Mouse (Mus musculus) cerebellum, adult 2 months (tissue): Measurements from ENCODE around the gene Rph3a.

ENCODE experiments used
- CTCF ChIP-seq: fragments of 200-500 bp; IDR thresholded peaks from 2 replicates; pipeline ENCODE4 v1.5.1; 2011; ENCODE audit warnings: low read depth, mild to moderate bottlenecking, control low read depth, low read length, moderate library complexity, borderline replicate concordance; ENCODE audit not compliant: insufficient read depth
- POLR2A ChIP-seq: fragments of 200-500 bp; IDR thresholded peaks from 2 replicates; pipeline ENCODE4 v1.6.1; 2011; ENCODE audit warnings: low read length, control low read depth, borderline replicate concordance; ENCODE audit not compliant: insufficient read depth

DNA sequence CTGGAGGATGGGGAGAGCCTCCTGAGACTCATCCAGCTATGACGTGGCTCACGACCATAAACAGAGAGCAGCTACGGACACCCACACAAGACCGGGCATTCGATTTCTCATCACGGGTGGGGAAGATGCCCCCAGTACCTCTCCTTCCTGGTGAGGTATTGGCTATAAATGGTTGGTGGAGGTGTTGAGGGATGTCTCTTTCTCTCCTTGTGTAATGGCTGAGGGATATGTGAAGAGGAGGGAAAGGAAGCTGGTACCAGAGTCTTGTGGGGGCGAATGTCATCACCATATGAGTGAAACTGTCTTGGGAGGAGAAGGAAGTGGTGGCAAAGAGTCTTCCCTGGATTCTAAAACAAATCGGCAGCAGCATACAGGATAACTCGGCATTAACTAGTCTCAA lies 29.6 kb upstream of the Rph3a start:
- no peak for TF ChIP-seq CTCF
- TF ChIP-seq POLR2A, result no peak
